Mouse (Mus musculus) limb, embryonic 14.5 days (tissue): ENCODE measurements around the gene BC051019. TPM values are rescaled to one million over a fixed set of nuclear protein-coding genes. Genes with fewer than 3 reads are reported as not detected.

Experiments
- ATAC-seq: fragments of 200-750 bp; cut with Nextera tagmentation; 2 replicates; pipeline ENCODE4 v1.8.0; 2017; ENCODE audit warnings: low read depth, moderate number of reproducible peaks, moderate TSS enrichment; ENCODE audit not compliant: low FRiP score
- DNase-seq: peaks from one replicate; pipeline ENCODE4 v3.0.0-alpha.2; 2015; ENCODE audit warnings: low spot score
- H3K27ac ChIP-seq: fragments of 300-500 bp; sonication (generic); replicated peaks from 2 replicates; pipeline ENCODE4 v1.5.1; 2014; ENCODE audit warnings: low read depth, mild to moderate bottlenecking, low read length, moderate library complexity, mixed read lengths
- H3K27me3 ChIP-seq: fragments of 300-500 bp; sonication (generic); 2 replicates; pipeline ENCODE4 v1.6.1; 2014; ENCODE audit warnings: low read length, mixed read lengths; ENCODE audit not compliant: control insufficient read depth, insufficient read depth
- H3K36me3 ChIP-seq: fragments of 300-500 bp; sonication (generic); 2 replicates; pipeline ENCODE4 v1.6.1; 2014; ENCODE audit warnings: mild to moderate bottlenecking, low read length, moderate library complexity, mixed read lengths; ENCODE audit not compliant: control insufficient read depth, insufficient read depth
- H3K4me1 ChIP-seq: fragments of 300-500 bp; sonication (generic); 2 replicates; pipeline ENCODE4 v1.6.1; 2014; ENCODE audit warnings: antibody characterized with exemption, low read length, mixed read lengths; ENCODE audit not compliant: control insufficient read depth, insufficient read depth
- H3K4me2 ChIP-seq: fragments of 300-500 bp; sonication (generic); replicated peaks from 2 replicates; pipeline ENCODE4 v1.6.1; 2014; ENCODE audit warnings: low read depth, mild to moderate bottlenecking, low read length, moderate library complexity; ENCODE audit not compliant: severe bottlenecking
- H3K4me3 ChIP-seq: fragments of 300-500 bp; sonication (generic); replicated peaks from 2 replicates; pipeline ENCODE4 v1.5.1; 2014; ENCODE audit warnings: low read length
- H3K9ac ChIP-seq: fragments of 300-500 bp; sonication (generic); 2 replicates; pipeline ENCODE4 v1.6.1; 2014; ENCODE audit warnings: mild to moderate bottlenecking, low read depth, low read length, moderate library complexity; ENCODE audit not compliant: severe bottlenecking
- H3K9me3 ChIP-seq: fragments of 300-500 bp; sonication (generic); 2 replicates; pipeline ENCODE4 v1.6.1; 2016; ENCODE audit warnings: low read length; ENCODE audit not compliant: control insufficient read depth
- POLR2A ChIP-seq: fragments of 200-500 bp; IDR thresholded peaks from 2 replicates; pipeline ENCODE4 v1.8.0; 2012; ENCODE audit warnings: inconsistent platforms, mild to moderate bottlenecking, moderate library complexity, borderline replicate concordance; ENCODE audit not compliant: insufficient read depth, insufficient read length; ENCODE audit errors: extremely low read depth
- WGBS: fragments of 180-500 bp; shearing (Covaris S2); extraction: QIAGEN DNeasy Blood & Tissue Kit; methylation state at CpG from one replicate; pipeline ENCODE4 v1.1.7; 2014; 5-methylcytosine and 5-hydroxymethylcytosine counted together
- polyA plus RNA-seq, 2 experiments: library from polyadenylated mRNA; depleted of rRNA in 1 of 2; stranded (reverse) in 1 of 2; unstranded in 1 of 2; fragments of >200 nt; fragmentation: Nextera tagmentation in 1 of 2; extraction: Ambion mirVana in 1 of 2; gene quantifications; 2 replicates each; pipeline versions ENCODE4 v1.2.1 to v1.2.3; 2012 to 2014

BC051019 gene
- polyA plus RNA-seq (2012; rRNA removed) (0.10 and 0.14 TPM in 2 replicates), polyA plus RNA-seq (2014; fragmentation: Nextera tagmentation; extraction: Ambion mirVana) (0.15 TPM in 2 replicates)

DNA sequence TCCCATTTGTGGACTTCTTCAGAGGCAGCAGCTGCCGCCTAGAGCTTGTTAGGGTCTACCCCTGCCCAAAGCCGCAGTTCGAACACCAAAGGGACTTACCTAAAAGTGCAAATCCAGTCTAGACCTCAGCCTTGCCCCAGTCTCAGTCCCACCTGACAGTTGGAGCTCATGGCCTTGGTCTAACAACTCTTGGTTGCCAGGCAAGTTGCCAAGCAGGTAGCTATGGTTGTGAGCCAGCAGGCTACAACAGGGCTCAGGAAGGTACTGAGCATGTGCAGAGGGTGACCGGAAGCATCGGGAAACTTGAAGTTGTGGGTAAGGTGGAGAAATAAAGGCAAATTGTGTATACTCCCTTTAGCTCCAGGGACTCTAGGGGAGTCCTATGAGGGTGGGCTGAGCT lies at the start of gene BC051019:
BC051019 (minus strand) TSS at position 154 of the 400 bp plus-strand sequence.
- no peaks in the 10 kb centered on the region for H3K27me3 ChIP-seq
- no peak within 1 kb of the TSS for H3K9ac ChIP-seq
- H3K4me2 ChIP-seq, result no peak within 1 kb of the TSS
- no peaks in the 10 kb centered on the region for H3K9me3 ChIP-seq
- no peaks in the 10 kb centered on the region for H3K4me1 ChIP-seq
- no peaks in the 10 kb centered on the region for H3K36me3 ChIP-seq
- no peak within 1 kb of the TSS for H3K27ac ChIP-seq
- no peak for DNase-seq
- ATAC-seq, result no peak
- no peak within 1 kb of the TSS for H3K4me3 ChIP-seq
- no peak for TF ChIP-seq POLR2A
- 90% methylated on average over 5 of the region's 5 CpGs for WGBS

DNA sequence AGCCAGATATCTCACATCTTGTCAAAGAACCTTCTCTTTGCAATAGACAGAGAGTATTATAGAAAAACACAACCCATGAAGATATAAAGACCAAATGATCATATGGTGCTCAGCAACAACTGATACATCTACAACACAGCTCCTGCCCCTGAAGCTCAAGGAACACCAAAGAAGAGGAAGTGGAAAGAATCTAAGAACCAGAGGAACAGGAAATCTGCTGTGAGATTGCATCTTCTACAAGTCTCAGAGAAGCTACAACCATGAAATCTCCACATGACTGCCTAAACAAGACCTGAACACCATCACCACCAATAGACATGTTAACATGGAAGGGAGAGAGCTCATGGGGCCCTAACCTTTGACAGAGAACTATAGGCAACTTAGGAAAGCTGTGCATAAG lies 48.6 kb upstream of the BC051019 start:
- no peak for ATAC-seq

DNA sequence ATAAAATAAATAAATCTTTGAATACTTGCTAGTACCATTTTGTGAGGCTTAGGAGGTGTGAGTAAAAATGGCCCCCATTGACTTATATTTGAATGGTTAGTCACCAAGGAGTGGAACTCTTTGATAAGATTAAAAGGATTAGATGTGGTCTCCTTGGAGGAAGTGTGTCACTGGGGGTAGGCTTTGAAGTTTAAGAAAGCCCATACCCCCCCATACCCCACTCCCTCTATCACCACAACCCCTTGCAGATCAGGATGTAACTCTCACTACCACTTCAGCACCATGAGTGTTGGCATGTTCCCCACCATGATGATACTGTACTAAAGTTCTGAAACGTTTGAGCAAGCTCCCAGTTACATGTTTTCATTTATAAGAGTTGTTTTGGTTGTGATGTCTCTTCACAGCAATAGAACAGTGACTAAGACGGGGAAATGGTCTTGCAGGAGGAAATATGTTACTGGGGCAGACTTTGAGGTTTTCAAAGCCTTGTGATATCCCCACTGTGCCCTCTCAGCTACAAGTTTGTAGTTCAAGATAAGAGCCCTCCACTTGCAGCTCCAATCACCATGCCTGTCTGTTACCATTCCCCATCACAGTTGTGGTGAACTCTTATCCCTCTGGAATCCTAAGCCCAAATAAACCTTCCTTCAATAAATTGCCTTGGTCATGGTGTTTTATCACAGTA lies 45.2 kb upstream of the BC051019 start:
- no peak for TF ChIP-seq POLR2A
- WGBS, result 54% methylated on average over 2 of the region's 2 CpGs

More for the DNA sequence above, 48.6 kb upstream of the BC051019 start:
- no peak overlapping the region for H3K9ac ChIP-seq
- no peaks in the 10 kb centered on the region for H3K36me3 ChIP-seq
- TF ChIP-seq POLR2A, result no peak
- H3K4me2 ChIP-seq, result no peak overlapping the region
- no peaks in the 10 kb centered on the region for H3K27me3 ChIP-seq
- H3K9me3 ChIP-seq, result no peaks in the 10 kb centered on the region
- H3K4me1 ChIP-seq, result no peaks in the 10 kb centered on the region
- no peak overlapping the region for H3K4me3 ChIP-seq
- no peak for DNase-seq
- H3K27ac ChIP-seq, result no peak overlapping the region

DNA sequence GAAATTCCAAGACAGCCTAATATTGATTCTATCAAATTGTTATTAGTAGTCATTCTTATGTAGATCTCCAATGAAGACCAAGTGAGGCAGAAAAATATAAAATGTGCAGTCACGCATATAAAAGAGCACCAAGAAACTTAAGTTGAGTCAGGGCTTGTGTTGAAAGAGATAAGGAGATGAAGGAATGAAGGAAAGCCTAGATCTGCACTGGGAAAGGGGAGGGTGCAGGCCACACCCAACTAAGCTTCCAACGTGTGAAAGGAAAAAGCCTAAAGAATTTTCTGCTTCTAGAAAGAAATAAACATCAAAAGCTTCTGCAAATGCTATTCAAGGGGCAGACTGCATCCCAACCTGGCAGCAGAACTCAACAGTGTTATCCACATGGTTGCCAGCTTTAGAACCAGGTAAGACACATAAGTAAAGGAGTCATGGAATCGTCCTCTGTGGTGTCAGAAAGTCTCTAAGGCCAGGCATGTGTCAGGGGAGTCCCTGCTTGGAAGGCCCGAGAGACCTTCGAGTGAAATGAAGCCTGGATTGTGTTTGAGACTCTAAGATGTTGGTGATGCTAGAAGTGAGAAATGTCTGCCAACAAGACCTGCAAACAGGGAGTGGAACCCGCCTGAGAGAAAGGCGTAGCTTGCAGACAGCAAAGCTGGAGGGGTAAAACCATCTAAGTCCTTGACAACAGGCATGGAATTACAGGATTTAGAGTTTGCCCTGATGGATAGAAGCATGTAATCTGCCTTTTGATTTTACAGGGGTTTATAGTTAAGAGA lies 44.1 kb upstream of the BC051019 start:
- WGBS, result 81% methylated on average over 7 of the region's 7 CpGs
- Histone ChIP-seq H3K9me3 (no peaks in the 10 kb centered on the region), H3K27ac (no peak overlapping the region), H3K4me3 (no peak overlapping the region), H3K36me3 (no peaks in the 10 kb centered on the region), H3K4me2 (no peak overlapping the region), H3K27me3 (no peaks in the 10 kb centered on the region), H3K4me1 (no peaks in the 10 kb centered on the region), H3K9ac (no peak overlapping the region)
- ATAC-seq, result no peak
- DNase-seq, result no peak
- TF ChIP-seq POLR2A, result no peak

More for the DNA sequence above, 45.2 kb upstream of the BC051019 start:
- Histone ChIP-seq H3K4me2 (no peak overlapping the region), H3K36me3 (no peaks in the 10 kb centered on the region), H3K27ac (no peak overlapping the region), H3K9ac (no peak overlapping the region), H3K9me3 (no peaks in the 10 kb centered on the region), H3K4me1 (no peaks in the 10 kb centered on the region), H3K4me3 (no peak overlapping the region), H3K27me3 (no peaks in the 10 kb centered on the region)
- no peak for DNase-seq
- no peak for ATAC-seq

- H3K9ac ChIP-seq, result no peak overlapping the region
- H3K36me3 ChIP-seq, result no peaks in the 10 kb centered on the region
- H3K27me3 ChIP-seq, result no peaks in the 10 kb centered on the region
- ATAC-seq, result no peak
- H3K4me2 ChIP-seq, result no peak overlapping the region
- TF ChIP-seq POLR2A, result no peak
- WGBS, result 55% methylated on average over 2 of the region's 2 CpGs
- H3K4me1 ChIP-seq, result no peaks in the 10 kb centered on the region
- H3K4me3 ChIP-seq, result no peak overlapping the region
- no peak for DNase-seq
- H3K27ac ChIP-seq, result no peak overlapping the region
- H3K9me3 ChIP-seq, result no peaks in the 10 kb centered on the region
These were observed 40.4 kb upstream of the BC051019 start for GRCm38 (mm10) chr7:109764009-109764408.
